In genomic region chr5:147020579-147020978, GRCm38 (mm10) we compare ENCODE assay signal across 26 mouse cellular contexts.
"Had no signal": no experiment of that assay in that cellular context is flagged by ENCODE, and none has a peak within 500 bp of the region (broad histone marks: within the 10 kb centered on the region; RNA-seq: fewer than 3 reads in every experiment).

No protein-coding gene starts in this region.

- H3K27me3 ChIP-seq: heart, embryonic 12.5 days; hindbrain, embryonic 13.5 days; hindbrain, embryonic 15.5 days; intestine, embryonic 15.5 days; kidney, embryonic 15.5 days; limb, embryonic 13.5 days; limb, embryonic 15.5 days; liver, embryonic 12.5 days had no signal

- DNase-seq: gastrocnemius, postnatal 10 days; gastrocnemius, postnatal 25 days; heart, adult 18-20 months; heart, postnatal 10 days; heart, postnatal 4 days; kidney, adult 18-20 months; kidney, adult 8-10 months; kidney, postnatal 14 days; kidney, postnatal 36 days; layer of hippocampus, adult 9-11 months; layer of hippocampus, postnatal 36 days; left cerebral cortex, postnatal 4 days; lung, adult 18-20 months had no signal

- H3K9me3 ChIP-seq: heart, embryonic 10.5 days; heart, embryonic 12.5 days; hindbrain, embryonic 13.5 days; hindbrain, embryonic 15.5 days; intestine, embryonic 15.5 days; kidney, embryonic 15.5 days; limb, embryonic 13.5 days; limb, embryonic 15.5 days; liver, embryonic 12.5 days had no signal

- H3K36me3 ChIP-seq: hindbrain, embryonic 15.5 days had no signal

- H3K4me2 ChIP-seq: heart, embryonic 12.5 days; hindbrain, embryonic 13.5 days; hindbrain, embryonic 15.5 days; intestine, embryonic 15.5 days; kidney, embryonic 15.5 days; limb, embryonic 13.5 days; limb, embryonic 15.5 days; liver, embryonic 12.5 days had no signal

- ATAC-seq: inflammation-experienced regulatory T-cells, adult 6 months; intestine, embryonic 15.5 days; intestine, postnatal 0 days; liver, embryonic 12.5 days had no signal

- H3K4me1 ChIP-seq: heart, embryonic 10.5 days; heart, embryonic 12.5 days; hindbrain, embryonic 15.5 days; limb, embryonic 13.5 days; limb, embryonic 15.5 days; liver, embryonic 12.5 days had no signal

- H3K4me3 ChIP-seq: heart, embryonic 10.5 days; heart, embryonic 12.5 days; hindbrain, embryonic 13.5 days; hindbrain, embryonic 15.5 days; intestine, embryonic 15.5 days; kidney, embryonic 15.5 days; limb, embryonic 13.5 days; limb, embryonic 15.5 days; liver, embryonic 12.5 days had no signal

- H3K9ac ChIP-seq: heart, embryonic 12.5 days; hindbrain, embryonic 13.5 days; hindbrain, embryonic 15.5 days; intestine, embryonic 15.5 days; kidney, embryonic 15.5 days; limb, embryonic 13.5 days; limb, embryonic 15.5 days; liver, embryonic 12.5 days; liver, embryonic 14.5 days had no signal

- H3K27ac ChIP-seq: heart, embryonic 10.5 days; hindbrain, embryonic 13.5 days; hindbrain, embryonic 15.5 days; intestine, embryonic 15.5 days; kidney, embryonic 15.5 days; kidney, postnatal 0 days; limb, embryonic 13.5 days; limb, embryonic 15.5 days; liver, embryonic 12.5 days; liver, embryonic 14.5 days had no signal
